Mouse (Mus musculus): ENCODE results near the gene Ascl2. TPM values are rescaled to one million over a fixed set of nuclear protein-coding genes. Genes with fewer than 3 reads are reported as not detected.

Ascl2 gene
- polyA plus RNA-seq (2012; rRNA removed) = 22.3 and 26.7 TPM in 2 replicates

DNA sequence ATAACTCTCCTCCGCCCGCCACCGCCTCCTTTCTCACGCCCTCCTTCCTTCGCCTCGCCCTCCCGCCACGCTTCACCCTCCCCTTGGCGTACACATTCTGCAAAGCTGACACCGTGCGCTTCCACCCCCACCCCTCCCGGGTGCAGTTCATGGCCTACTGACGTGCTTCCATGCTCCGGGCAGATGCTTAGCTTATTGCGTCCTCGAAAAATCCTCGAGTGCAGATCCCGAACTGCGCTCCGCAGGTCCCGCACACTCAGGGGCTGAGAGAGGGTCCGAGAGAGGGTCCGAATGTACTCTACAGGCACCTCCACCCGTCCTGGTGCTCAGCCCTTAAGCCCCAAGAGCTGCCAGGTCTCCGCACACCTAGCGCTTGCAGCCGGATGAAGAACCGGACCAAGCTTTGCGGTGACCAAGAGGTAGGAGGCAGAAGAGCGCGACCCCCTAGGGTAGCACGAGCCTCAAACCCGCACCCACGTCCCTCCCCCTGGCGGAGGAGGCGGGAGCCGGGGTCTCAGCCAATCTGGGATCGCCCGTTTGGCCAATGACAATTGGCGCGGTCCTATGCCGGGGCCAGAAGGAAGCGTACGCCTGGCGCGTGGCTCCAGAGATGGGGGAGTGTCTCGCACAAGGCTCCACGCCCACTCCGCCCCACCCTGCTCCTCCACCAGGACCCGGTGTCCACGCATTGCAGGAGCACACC, at the start of gene Ascl2:
TSS of gene Ascl2 (minus strand) at position 456 of the 703 bp plus-strand sequence.

DNA sequence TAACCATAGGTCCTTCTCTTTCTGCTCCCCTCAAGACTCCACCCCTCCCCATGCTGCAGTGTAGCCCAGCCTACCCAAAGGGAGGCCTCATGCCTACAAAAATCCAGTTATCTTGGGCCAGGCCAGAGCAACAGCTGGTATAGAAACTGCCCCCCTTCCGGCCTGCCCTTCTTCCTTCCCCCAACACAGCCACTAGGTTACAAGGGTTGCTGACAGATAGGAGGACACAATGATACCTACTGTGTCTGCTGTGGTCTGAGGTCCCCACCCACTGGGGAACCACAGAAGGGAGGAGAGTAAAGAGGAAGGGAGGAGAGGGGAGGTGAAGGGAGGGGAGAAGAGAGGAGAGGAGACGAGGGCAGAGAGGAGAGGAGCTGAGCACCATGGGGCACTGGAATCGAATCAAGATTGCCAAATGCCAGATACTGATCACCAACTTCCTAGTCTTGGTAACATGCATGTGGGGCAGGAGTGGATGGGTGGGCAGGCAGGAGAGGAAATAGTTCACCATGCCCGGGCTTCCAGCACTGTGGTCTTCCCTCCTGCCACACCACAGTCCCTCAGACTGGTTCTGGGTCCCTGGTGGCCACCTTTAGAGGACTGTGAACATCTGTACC, 35.8 kb upstream of the Ascl2 start, which contains the start of gene Tspan32:
TSS of gene Tspan32 (plus strand) at position 320 of the 617 bp plus-strand sequence.

DNA sequence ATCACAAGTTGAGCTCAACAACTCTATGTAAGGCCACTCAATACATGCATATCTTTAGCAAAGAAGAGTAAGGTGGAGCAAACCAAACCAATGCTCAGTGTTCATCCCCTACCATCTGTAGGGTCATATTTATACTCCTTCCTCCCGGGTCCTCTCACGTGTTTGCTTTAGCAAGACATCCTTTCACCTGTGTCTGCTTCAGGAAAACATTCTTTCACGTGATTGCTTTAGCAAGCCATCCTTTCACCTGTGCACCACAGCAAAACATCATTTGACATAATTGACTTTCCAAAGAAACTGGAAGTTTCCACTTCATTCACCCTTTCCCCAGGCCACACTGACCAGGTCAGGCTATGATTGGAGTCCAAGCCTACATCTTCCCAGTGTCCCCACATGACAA, 38.0 kb downstream of the Ascl2 start, which contains the start of gene Th:
TSS of gene Th (minus strand) at position 101 of the 400 bp plus-strand sequence.

Other genes starting within 250 kb of the Ascl2 start
- 91.0 TPM in 1 of 2 replicates, not detected in the other for gene Ins2, start 225.9 kb downstream of the Ascl2 start, polyA plus RNA-seq (2012; rRNA removed)
- gene Th, start 38.1 kb downstream of the Ascl2 start, polyA plus RNA-seq (2012; rRNA removed) = 0.16 and 0.27 TPM in 2 replicates
- 2.8 and 3.1 TPM in 2 replicates for gene Tspan32, start 35.8 kb upstream of the Ascl2 start, polyA plus RNA-seq (2012; rRNA removed)
- gene Cd81, start 83.5 kb upstream of the Ascl2 start, polyA plus RNA-seq (2012; rRNA removed) = 399 and 460 TPM in 2 replicates
- 84.1 and 110 TPM in 2 replicates for gene Tssc4, start 100.0 kb upstream of the Ascl2 start, polyA plus RNA-seq (2012; rRNA removed)
- 7.5 and 9.1 TPM in 2 replicates for gene Trpm5, start 125.4 kb upstream of the Ascl2 start, polyA plus RNA-seq (2012; rRNA removed)
- 53.2 and 54.8 TPM in 2 replicates for gene Kcnq1, start 137.1 kb upstream of the Ascl2 start, polyA plus RNA-seq (2012; rRNA removed)

All from colon, adult 2 months (tissue).